Mouse (Mus musculus) monocyte, adult 5-6 weeks (primary cell): ENCODE measurements around the gene Spata31d1a. TPM values are rescaled to one million over a fixed set of nuclear protein-coding genes. Genes with fewer than 3 reads are reported as not detected.

Experiments used
- ATAC-seq: fragments of 153-309, 156-312 bp; replicated peaks from 2 replicates; pipeline ENCODE4 v1.8.0; 2017; ENCODE audit warnings: mild to moderate bottlenecking; ENCODE audit not compliant: low TSS enrichment, insufficient number of reproducible peaks, severe bottlenecking, poor library complexity, low FRiP score
- total RNA-seq: library from RNA; stranded (forward); fragments of 200-1000, 200-491, 200-594 nt; gene quantifications from 3 replicates; pipeline ENCODE4 v1.2.3, GENCODE M21; 2017

Gene Spata31d1a
- total RNA-seq, 1 experiment from 2014 or later: not detected

- no peak for ATAC-seq
These were observed 35.9 kb downstream of the Spata31d1a start for GRCm38 (mm10) chr13:59674215-59674614.

GRCm38 (mm10) chr13:59673597-59673996, 36.5 kb downstream of the Spata31d1a start:
- no peak for ATAC-seq

- ATAC-seq: no peak
These were observed 37.9 kb downstream of the Spata31d1a start for GRCm38 (mm10) chr13:59672248-59672647.

GRCm38 (mm10) chr13:59671521-59671920, 38.6 kb downstream of the Spata31d1a start:
- ATAC-seq: no peak

- no peak for ATAC-seq
These were observed 40.2 kb downstream of the Spata31d1a start for GRCm38 (mm10) chr13:59669946-59670345.

- ATAC-seq: peak; percentile 72
These were observed 41.5 kb downstream of the Spata31d1a start for GRCm38 (mm10) chr13:59668501-59669093.

- ATAC-seq: no peak
These were observed 42.4 kb downstream of the Spata31d1a start for GRCm38 (mm10) chr13:59667763-59668162.

- ATAC-seq: no peak
These were observed 46.0 kb downstream of the Spata31d1a start for GRCm38 (mm10) chr13:59663939-59664712.

GRCm38 (mm10) chr13:59661966-59662365, 48.2 kb downstream of the Spata31d1a start:
- no peak for ATAC-seq

- no peak for ATAC-seq
These were observed 48.7 kb downstream of the Spata31d1a start for GRCm38 (mm10) chr13:59661387-59661786.

GRCm38 (mm10) chr13:59660371-59660770, 49.8 kb downstream of the Spata31d1a start:
- ATAC-seq: no peak

- ATAC-seq: no peak
These were observed 52.3 kb downstream of the Spata31d1a start for GRCm38 (mm10) chr13:59657781-59658180.

- ATAC-seq: no peak
These were observed 53.1 kb downstream of the Spata31d1a start for GRCm38 (mm10) chr13:59656975-59657388.

GRCm38 (mm10) chr13:59656316-59656832, 53.8 kb downstream of the Spata31d1a start:
- ATAC-seq: peak; percentile 42

- no peak for ATAC-seq
These were observed 54.3 kb downstream of the Spata31d1a start for GRCm38 (mm10) chr13:59655718-59656315.

GRCm38 (mm10) chr13:59654465-59654864, 55.7 kb downstream of the Spata31d1a start:
- no peak for ATAC-seq

GRCm38 (mm10) chr13:59653136-59653535, 57.0 kb downstream of the Spata31d1a start:
- ATAC-seq: no peak

GRCm38 (mm10) chr13:59652651-59653050, 57.5 kb downstream of the Spata31d1a start:
- ATAC-seq: no peak
